Mouse (Mus musculus) layer of hippocampus, postnatal 10 days (tissue): ENCODE results near the gene Uts2. TPM values are rescaled to one million over a fixed set of nuclear protein-coding genes. Genes with fewer than 3 reads are reported as not detected.
A peak's percentile ranks its signal among the peaks of the same experiment; 100 is the strongest.

Experiments
- DNase-seq, 2 experiments: peaks; one replicate each; pipeline ENCODE4 v3.0.0; 2021; ENCODE audit warnings: low spot score in 2 of 2
- long read RNA-seq: library from polyadenylated mRNA; stranded (forward); transcript quantifications from one replicate; pipeline ENCODE4 v2.0.0, GENCODE M21; 2023
- total RNA-seq, 2 experiments: library from RNA; stranded (reverse); gene quantifications; 2 replicates each; pipeline ENCODE4 v1.2.3; 2021

Uts2 gene
- total RNA-seq: not detected
- long read RNA-seq: 0 reads

GRCm38 (mm10) chr4:150996797-150997196, at the start of gene Uts2:
Uts2 (plus strand) TSS chr4:150997097.
- no peak for DNase-seq

- no peak for DNase-seq
Measured at GRCm38 (mm10) chr4:150950972-150951371, 45.9 kb upstream of the Uts2 start.

- peak; percentile 30 for DNase-seq
Measured at GRCm38 (mm10) chr4:150956369-150957105, 40.4 kb upstream of the Uts2 start.

DNA sequence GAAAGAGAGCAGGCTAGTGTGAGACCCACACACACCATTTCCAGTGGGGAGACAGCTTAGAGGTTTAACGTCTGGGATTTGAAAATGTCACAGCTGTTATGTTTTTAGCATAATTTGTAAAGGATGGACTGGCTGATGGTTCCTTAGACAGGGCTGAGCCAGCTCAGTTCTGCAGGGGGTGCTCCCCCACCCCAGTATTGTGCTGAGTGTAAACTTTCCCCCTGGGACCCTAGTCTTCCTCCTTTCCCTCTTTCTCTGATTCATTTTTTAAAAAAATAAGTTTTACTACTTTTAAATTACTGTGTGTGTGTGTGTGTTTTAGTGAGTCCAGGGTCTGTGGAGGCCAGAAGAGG, 39.8 kb upstream of the Uts2 start:
- DNase-seq: no peak

GRCm38 (mm10) chr4:150958536-150958935, 38.4 kb upstream of the Uts2 start:
- DNase-seq: no peak

GRCm38 (mm10) chr4:150962231-150962630, 34.7 kb upstream of the Uts2 start:
- DNase-seq: no peak

GRCm38 (mm10) chr4:150963711-150964110, 33.2 kb upstream of the Uts2 start:
- no peak for DNase-seq

GRCm38 (mm10) chr4:150964635-150965554, 32.0 kb upstream of the Uts2 start:
- DNase-seq: peak; percentile 92 to 94

DNA sequence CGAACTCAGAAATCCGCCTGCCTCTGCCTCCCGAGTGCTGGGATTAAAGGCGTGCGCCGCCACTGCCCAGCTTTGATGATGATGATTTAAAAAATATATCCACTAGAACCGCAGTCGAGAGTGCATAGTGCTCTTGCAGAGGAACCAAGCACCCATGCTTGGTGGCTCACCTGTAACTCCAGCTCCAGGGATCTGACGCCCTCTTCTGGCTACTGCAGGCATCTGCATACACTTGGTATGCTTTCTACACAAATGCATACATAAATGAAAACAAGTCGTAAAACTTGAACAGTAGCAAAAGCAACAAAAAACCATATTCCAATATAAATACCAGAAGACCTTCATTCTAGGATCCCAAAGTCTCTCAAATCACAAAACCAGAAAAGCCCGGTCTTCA, 31.3 kb upstream of the Uts2 start:
- no peak for DNase-seq

- DNase-seq: peak; percentile 75 to 78
Measured at GRCm38 (mm10) chr4:150966556-150966955, 30.3 kb upstream of the Uts2 start.

GRCm38 (mm10) chr4:150968956-150969355, 27.9 kb upstream of the Uts2 start:
- DNase-seq: no peak

DNA sequence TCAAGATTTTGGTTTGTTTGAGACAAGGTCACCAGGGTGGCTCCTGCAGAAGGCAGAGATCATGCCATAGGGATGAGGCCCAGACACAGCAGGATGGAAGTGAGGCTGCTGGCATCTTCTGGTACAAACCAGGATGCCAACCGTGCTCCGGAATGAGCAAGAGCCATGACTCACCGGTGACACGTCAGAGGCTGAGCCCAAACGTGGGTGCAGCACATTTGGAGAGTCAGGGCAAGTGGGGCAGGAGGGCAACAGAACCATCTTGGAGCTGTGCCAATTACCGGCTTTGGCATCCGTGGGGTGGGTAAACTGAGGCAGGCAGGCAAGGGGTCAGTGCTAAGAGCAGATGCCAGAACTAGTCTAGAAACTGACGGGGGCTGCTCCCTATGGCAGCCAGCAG, 23.6 kb upstream of the Uts2 start:
- DNase-seq: no peak

GRCm38 (mm10) chr4:150975145-150975544, 21.8 kb upstream of the Uts2 start:
- DNase-seq: no peak

DNA sequence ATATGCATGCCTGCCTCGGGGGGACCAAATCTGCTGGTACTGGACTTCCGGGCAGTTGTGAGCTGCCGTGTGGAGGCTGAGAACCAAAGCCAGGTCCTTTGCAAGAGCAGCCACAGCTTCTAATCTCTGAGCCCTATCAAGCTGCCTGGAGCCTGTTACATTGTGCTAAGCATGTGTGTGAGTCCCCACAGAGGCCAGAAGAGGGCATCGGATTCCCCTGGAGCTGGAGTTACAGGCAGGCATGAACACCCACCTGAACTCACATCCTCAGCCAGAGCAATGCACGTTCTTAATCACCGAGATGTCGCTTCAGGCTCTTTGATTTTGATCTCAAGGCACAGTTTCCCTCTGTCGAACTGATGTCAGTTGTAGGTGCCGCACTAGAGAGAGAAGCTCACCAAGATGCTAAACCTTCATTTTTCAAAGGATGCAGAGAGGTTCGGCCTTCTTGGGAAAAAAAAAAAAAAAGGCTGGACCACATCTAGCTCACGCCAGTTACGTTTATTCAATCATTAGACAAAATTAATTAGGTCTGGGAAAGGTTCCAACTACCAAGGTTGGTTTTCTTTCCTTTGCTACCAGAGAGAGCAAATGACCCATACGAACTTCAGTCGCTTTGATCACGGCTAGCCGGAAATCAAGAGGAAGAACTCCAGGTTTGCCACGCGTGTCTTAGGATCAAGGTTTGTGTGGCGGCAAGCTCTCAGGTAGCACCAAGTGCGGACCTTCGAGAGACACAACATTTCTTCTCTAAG, 18.6 kb upstream of the Uts2 start:
- no peak for DNase-seq

DNA sequence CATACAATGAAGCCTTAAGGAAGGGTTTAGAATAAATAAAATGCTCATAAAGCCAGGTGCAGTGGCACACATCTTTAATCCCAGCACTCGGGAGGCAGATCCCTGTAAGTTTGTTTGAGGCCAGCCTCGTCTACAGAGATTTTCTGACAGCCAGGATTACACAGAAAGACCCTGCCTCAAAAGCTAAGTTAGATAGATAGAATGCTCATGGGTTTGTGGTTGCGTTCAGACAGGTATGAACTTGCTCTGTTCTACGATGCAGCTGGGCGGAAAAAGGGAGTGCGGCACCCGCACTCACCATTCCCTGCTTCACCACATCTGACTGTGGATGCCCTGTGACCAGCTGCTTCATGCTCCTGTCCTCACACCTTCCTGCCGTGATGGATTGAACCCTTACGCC, 17.4 kb upstream of the Uts2 start:
- DNase-seq: no peak

- no peak for DNase-seq
Measured at GRCm38 (mm10) chr4:150980153-150980552, 16.7 kb upstream of the Uts2 start.

DNA sequence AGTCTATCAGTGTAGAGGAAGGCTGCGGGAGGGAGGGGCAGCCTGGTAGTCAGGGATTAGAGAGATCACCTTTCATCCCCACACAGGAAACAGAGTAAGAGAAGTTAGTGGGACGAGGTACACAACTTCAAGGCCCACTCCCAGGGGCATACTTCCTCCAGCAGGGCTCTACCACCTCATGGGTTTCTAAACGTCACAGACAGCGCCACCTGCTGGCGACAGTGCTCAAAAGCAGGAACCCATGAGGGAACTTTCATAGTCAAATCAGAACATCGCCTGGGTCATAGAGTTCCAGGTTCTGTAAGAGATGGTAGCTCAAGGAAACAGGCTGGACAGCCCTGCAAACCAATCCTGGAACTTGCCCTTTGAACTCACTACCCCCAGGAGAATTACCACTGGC, 6.7 kb upstream of the Uts2 start:
- peak in 1 of 2 experiments; percentile 26 for DNase-seq

- no peak for DNase-seq
Measured at GRCm38 (mm10) chr4:150998626-150999025, 1.7 kb downstream of the Uts2 start.

DNA sequence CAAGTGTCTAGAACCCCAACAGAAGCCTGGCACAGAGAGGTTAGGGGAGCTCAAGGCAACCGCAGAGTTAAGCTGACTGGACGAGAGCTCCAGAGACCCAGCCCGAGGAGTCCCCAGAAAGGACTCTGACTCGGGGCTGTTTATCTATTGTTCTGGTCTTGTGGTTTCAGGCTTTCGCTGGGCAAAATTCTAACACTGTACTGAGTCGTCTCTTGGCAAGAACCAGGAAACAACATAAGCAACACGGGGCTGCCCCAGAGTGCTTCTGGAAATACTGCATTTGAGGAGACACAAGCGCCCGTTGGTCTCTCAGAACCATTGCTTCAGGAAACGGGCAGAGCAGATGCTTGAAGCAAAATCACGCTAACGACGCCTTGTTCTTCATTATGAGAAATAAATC, 4.5 kb downstream of the Uts2 start:
- DNase-seq: no peak

GRCm38 (mm10) chr4:151005656-151006318, 8.9 kb downstream of the Uts2 start:
- DNase-seq: no peak

DNA sequence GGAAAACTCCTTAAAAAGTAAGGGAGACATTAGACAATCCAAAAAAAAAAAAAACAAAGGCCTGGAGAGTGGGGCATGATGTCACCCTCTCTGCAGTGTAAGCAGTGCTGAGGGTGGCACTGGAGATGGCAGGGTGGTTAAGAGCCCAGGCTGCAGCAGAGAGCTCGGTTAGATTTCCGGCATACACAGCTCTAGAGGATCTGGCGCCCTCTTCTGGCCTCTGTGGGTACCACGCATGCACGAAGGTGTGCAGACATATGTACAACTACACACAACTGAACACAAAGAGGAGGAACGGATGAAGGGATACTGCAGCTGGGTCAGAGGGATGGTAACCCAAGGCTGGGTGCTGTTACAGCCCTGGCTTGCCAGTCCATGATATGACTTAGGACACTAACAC, 10.0 kb downstream of the Uts2 start:
- peak; percentile 65 to 66 for DNase-seq
